Comparison of ENCODE assay signal across 8 mouse cellular contexts in the genomic region with DNA sequence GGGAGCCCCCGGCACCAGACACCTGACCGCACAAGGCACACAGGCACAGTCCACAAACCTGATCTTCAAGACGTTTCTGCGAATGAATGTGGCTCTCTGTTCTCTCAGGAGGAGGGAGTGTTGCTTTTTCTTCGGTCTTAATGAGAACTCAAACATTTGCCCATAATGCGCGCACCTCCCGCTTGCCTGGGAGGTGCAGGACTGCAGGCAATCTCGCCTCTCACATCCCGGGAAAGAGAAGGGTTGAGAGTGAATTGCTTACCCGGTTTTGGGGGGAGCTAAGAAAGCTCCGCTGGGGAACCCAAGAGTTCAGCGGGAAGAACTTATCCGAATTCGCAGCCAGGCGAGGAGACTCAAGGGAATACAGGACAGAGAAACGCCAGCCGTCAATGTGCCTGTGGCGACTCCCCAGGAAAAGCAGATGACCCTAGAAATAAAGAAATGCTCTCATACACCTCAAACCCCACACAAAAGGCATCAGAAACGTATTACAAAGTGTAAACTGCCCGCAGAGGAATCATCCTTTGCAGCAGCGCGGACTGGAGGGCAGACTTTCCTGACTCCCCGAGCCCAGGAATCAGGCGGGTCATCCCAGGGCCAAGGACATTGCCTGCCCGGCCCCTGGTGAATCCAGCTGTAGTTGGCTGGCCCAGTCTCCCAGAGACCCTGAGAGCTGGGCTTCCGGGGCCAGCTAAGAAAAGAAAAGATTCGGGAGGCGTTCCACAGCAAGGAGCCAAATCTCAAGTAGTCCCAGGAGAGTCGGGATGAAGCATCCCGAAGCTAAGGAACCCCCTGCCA. TPM values are rescaled to one million over a fixed set of nuclear protein-coding genes. Genes with fewer than 3 reads are reported as not detected.
DNase-seq lines count a peak whose midpoint lies in the region; ATAC-seq and TF ChIP-seq lines count a peak whose summit lies in the region.
"Had no signal": no experiment of that assay in that cellular context is flagged by ENCODE, and none has a peak within 500 bp of the region (broad histone marks: within the 10 kb centered on the region; RNA-seq: fewer than 3 reads in every experiment).

No protein-coding gene starts in this region.

- no peak for DNase-seq in lung, postnatal 0 days (ENCODE audit: low spot score)
- no peak for DNase-seq in lung, postnatal 14 days
- no peak for DNase-seq in stomach, postnatal 0 days (ENCODE audit: low spot score)
- no peak for DNase-seq in yolk sac, embryonic 10.5 days (ENCODE audit: low spot score)

- peak overlapping the region; percentile 67 for H3K4me2 ChIP-seq in lung, postnatal 0 days (replicated peaks; ENCODE audit: low read depth, low read length)
- H3K4me2 ChIP-seq in forebrain, embryonic 15.5 days (replicated peaks), result peak overlapping the region; percentile 78
- H3K4me2 ChIP-seq in liver, embryonic 12.5 days, result peak overlapping the region; percentile 49
- H3K4me2 ChIP-seq in stomach, postnatal 0 days (replicated peaks; ENCODE audit: low read depth), result peak overlapping the region; percentile 67

- H3K9me3 ChIP-seq in lung, postnatal 0 days (ENCODE audit: low read length), result no peaks in the 10 kb centered on the region
- no peaks in the 10 kb centered on the region for H3K9me3 ChIP-seq in forebrain, embryonic 15.5 days
- no peaks in the 10 kb centered on the region for H3K9me3 ChIP-seq in liver, embryonic 12.5 days (replicated peaks)
- no peaks in the 10 kb centered on the region for H3K9me3 ChIP-seq in stomach, postnatal 0 days (ENCODE audit: control insufficient read depth, low read length)

- no peak for TF ChIP-seq CTCF in lung, postnatal 0 days (IDR thresholded peaks at IDR 0.05)
- no peak for TF ChIP-seq CTCF in stomach, postnatal 0 days (IDR thresholded peaks at IDR 0.05; ENCODE audit: low read depth)

- no peaks in the 10 kb centered on the region for H3K36me3 ChIP-seq in lung, postnatal 0 days (ENCODE audit: insufficient read depth, low read length)
- H3K36me3 ChIP-seq in forebrain, embryonic 15.5 days, result no peaks in the 10 kb centered on the region
- H3K36me3 ChIP-seq in liver, embryonic 12.5 days, result no peaks in the 10 kb centered on the region
- no peaks in the 10 kb centered on the region for H3K36me3 ChIP-seq in stomach, postnatal 0 days (ENCODE audit: control insufficient read depth, insufficient read depth, low read length)

- H3K27ac ChIP-seq in lung, postnatal 0 days (ENCODE audit: low read length), result no peak overlapping the region
- H3K27ac ChIP-seq in forebrain, embryonic 15.5 days (replicated peaks), result no peak overlapping the region
- no peak overlapping the region for H3K27ac ChIP-seq in liver, embryonic 12.5 days
- H3K27ac ChIP-seq in stomach, postnatal 0 days (replicated peaks), result no peak overlapping the region

- H3K9ac ChIP-seq in lung, postnatal 0 days (replicated peaks; ENCODE audit: low read depth), result no peak overlapping the region
- H3K9ac ChIP-seq in forebrain, embryonic 15.5 days (replicated peaks), result peak overlapping the region; percentile 56
- no peak overlapping the region for H3K9ac ChIP-seq in liver, embryonic 12.5 days
- H3K9ac ChIP-seq in stomach, postnatal 0 days (ENCODE audit: low read length), result no peak overlapping the region

- no peak for TF ChIP-seq EP300 in lung, postnatal 0 days (IDR thresholded peaks at IDR 0.05)
- no peak for TF ChIP-seq EP300 in stomach, postnatal 0 days (optimal IDR thresholded peaks at IDR 0.05)

- H3K27me3 ChIP-seq in lung, postnatal 0 days (replicated peaks; ENCODE audit: insufficient read depth, low read length), result peaks cover 16% of the 10 kb centered on the region
- H3K27me3 ChIP-seq in forebrain, embryonic 15.5 days, result no peaks in the 10 kb centered on the region
- H3K27me3 ChIP-seq in liver, embryonic 12.5 days (replicated peaks), result peaks cover 42% of the 10 kb centered on the region
- peaks cover 3% of the 10 kb centered on the region; the same call in 1 of the 2 replicates for H3K27me3 ChIP-seq in stomach, postnatal 0 days (ENCODE audit: control insufficient read depth, insufficient read depth, low read length)

- H3K4me3 ChIP-seq in lung, postnatal 0 days (ENCODE audit: low read depth, low read length), result peak overlapping the region; percentile 33
- H3K4me3 ChIP-seq in forebrain, embryonic 15.5 days, result peak overlapping the region; percentile 53
- H3K4me3 ChIP-seq in liver, embryonic 12.5 days, result peak overlapping the region; percentile 45
- H3K4me3 ChIP-seq in stomach, postnatal 0 days (ENCODE audit: low read depth, low read length), result peak overlapping the region; percentile 36

- WGBS in lung, postnatal 0 days, result 3% methylated on average over 31 of the region's 31 CpGs
- 2% methylated on average over 31 of the region's 31 CpGs for WGBS in forebrain, embryonic 15.5 days
- 6% methylated on average over 31 of the region's 31 CpGs for WGBS in liver, embryonic 12.5 days (ENCODE audit: insufficient replicate concordance)
- 2% methylated on average over 31 of the region's 31 CpGs for WGBS in stomach, postnatal 0 days

- ATAC-seq in lung, postnatal 0 days, result no peak
- no peak for ATAC-seq in forebrain, embryonic 15.5 days (replicated peaks)
- ATAC-seq in liver, embryonic 12.5 days, result peak; percentile 29
- no peak for ATAC-seq in stomach, postnatal 0 days (ENCODE audit: low FRiP score, low TSS enrichment)
- no peak for ATAC-seq in activated CD4-positive, CD25-positive, alpha-beta regulatory T cell, adult 4 months

- 0 out of 2 replicates have a peak, but pooled peaks cover 7% of the 10 kb centered on the region for H3K4me1 ChIP-seq in lung, postnatal 0 days (ENCODE audit: insufficient read depth, low read depth, low read length)
- H3K4me1 ChIP-seq in forebrain, embryonic 15.5 days, result peaks cover 19% of the 10 kb centered on the region
- H3K4me1 ChIP-seq in liver, embryonic 12.5 days, result no peaks in the 10 kb centered on the region
- no peaks in the 10 kb centered on the region for H3K4me1 ChIP-seq in stomach, postnatal 0 days (replicated peaks; ENCODE audit: control insufficient read depth, insufficient read depth)

RNA-seq across cellular contexts. Expression of gene Sertm1, which starts 0.6 kb away (rescaled TPM):
- not detected in 2 replicates for polyA plus RNA-seq in lung, postnatal 0 days (2015; fragmentation: Nextera tagmentation; extraction: Ambion mirVana)
- polyA plus RNA-seq in forebrain, embryonic 15.5 days (2015; fragmentation: Nextera tagmentation; extraction: Ambion mirVana), result 1.1 and 1.3 TPM in 2 replicates
- polyA plus RNA-seq in liver, embryonic 12.5 days (2016; fragmentation: Nextera tagmentation; extraction: Ambion mirVana), result 0.50 and 0.99 TPM in 2 replicates
- polyA plus RNA-seq in stomach, postnatal 0 days (2015; fragmentation: Nextera tagmentation; extraction: Ambion mirVana), result not detected in 2 replicates
- polyA plus RNA-seq in activated CD4-positive, CD25-positive, alpha-beta regulatory T cell, adult 4 months (2017; shearing (Covaris generic)), result not detected
- polyA plus RNA-seq: spleen, adult 2 months had no signal
